In genomic region chr17:83102675-83103412, GRCm38 (mm10) we compare ENCODE assay signal across 22 mouse cellular contexts.
DNase-seq lines count a peak whose midpoint lies in the region; ATAC-seq and TF ChIP-seq lines count a peak whose summit lies in the region.
"Had no signal": no experiment of that assay in that cellular context is flagged by ENCODE, and none has a peak within 500 bp of the region (broad histone marks: within the 10 kb centered on the region; RNA-seq: fewer than 3 reads in every experiment).

No protein-coding gene starts in this region.

- TF ChIP-seq EP300 in stomach, postnatal 0 days (optimal IDR thresholded peaks at IDR 0.05), result no peak

- H3K27me3 ChIP-seq in kidney, adult 2 months (replicated peaks; ENCODE audit: control insufficient read depth, insufficient read depth, low read length), result no peaks in the 10 kb centered on the region
- no peaks in the 10 kb centered on the region for H3K27me3 ChIP-seq in stomach, embryonic 14.5 days (ENCODE audit: control insufficient read depth, insufficient read depth, low read length)
- no peaks in the 10 kb centered on the region for H3K27me3 ChIP-seq in stomach, postnatal 0 days (ENCODE audit: control insufficient read depth, insufficient read depth, low read length)
- no peaks in the 10 kb centered on the region for H3K27me3 ChIP-seq in stomach, embryonic 16.5 days (ENCODE audit: control insufficient read depth, insufficient read depth, low read length)
- H3K27me3 ChIP-seq: liver, embryonic 13.5 days; neural tube, embryonic 12.5 days had no signal

- H3K4me2 ChIP-seq in stomach, embryonic 14.5 days (replicated peaks; ENCODE audit: low read depth, low read length), result no peak overlapping the region
- H3K4me2 ChIP-seq in stomach, postnatal 0 days (replicated peaks; ENCODE audit: low read depth), result no peak overlapping the region
- no peak overlapping the region for H3K4me2 ChIP-seq in stomach, embryonic 16.5 days (ENCODE audit: low read depth, low read length)
- H3K4me2 ChIP-seq: limb, embryonic 12.5 days; liver, embryonic 13.5 days; midbrain, embryonic 13.5 days; neural tube, embryonic 12.5 days had no signal

- DNase-seq in gastrocnemius, adult 2 months, result no peak
- DNase-seq in gastrocnemius, postnatal 36 days, result no peak
- DNase-seq in kidney, adult 2 months, result peak; percentile 61
- no peak for DNase-seq in kidney, postnatal 25 days
- DNase-seq in stomach, postnatal 0 days (ENCODE audit: low spot score), result no peak
- DNase-seq: adrenal gland, postnatal 36 days; cerebellum, adult 11-12 months; cerebellum, postnatal 25 days; embryo, embryonic 11 days; gastrocnemius, postnatal 10 days; liver, embryonic 13.5 days; right cerebral cortex, adult 18-20 months had no signal

- no peaks in the 10 kb centered on the region for H3K4me1 ChIP-seq in kidney, adult 2 months (ENCODE audit: control insufficient read depth, insufficient read depth, low read length)
- peaks cover 15% of the 10 kb centered on the region for H3K4me1 ChIP-seq in stomach, embryonic 14.5 days (ENCODE audit: control insufficient read depth, insufficient read depth, low read length)
- H3K4me1 ChIP-seq in stomach, postnatal 0 days (replicated peaks; ENCODE audit: control insufficient read depth, insufficient read depth), result no peaks in the 10 kb centered on the region
- H3K4me1 ChIP-seq in stomach, embryonic 16.5 days (ENCODE audit: control insufficient read depth, insufficient read depth, low read length), result peaks cover 10% of the 10 kb centered on the region
- H3K4me1 ChIP-seq: midbrain, embryonic 13.5 days had no signal

- H3K27ac ChIP-seq in gastrocnemius, adult 2 months, result peak overlapping the region; percentile 86
- H3K27ac ChIP-seq in kidney, adult 2 months (ENCODE audit: insufficient read depth, low read depth, low read length), result no peak overlapping the region
- H3K27ac ChIP-seq in stomach, embryonic 14.5 days (ENCODE audit: low read length), result peak overlapping the region; percentile 48; the same call in 1 of the 2 replicates
- no peak overlapping the region for H3K27ac ChIP-seq in stomach, postnatal 0 days (replicated peaks)
- H3K27ac ChIP-seq in stomach, embryonic 16.5 days (ENCODE audit: low read length), result no peak overlapping the region; the same call in 1 of the 2 replicates
- H3K27ac ChIP-seq: hindbrain, embryonic 10.5 days; hindbrain, postnatal 0 days; limb, embryonic 12.5 days; liver, embryonic 13.5 days; midbrain, embryonic 13.5 days; neural tube, embryonic 12.5 days had no signal

- no peak for TF ChIP-seq POLR2A in kidney, adult 2 months (IDR thresholded peaks at IDR 0.05; ENCODE audit: low read depth, low read length)

- intact Hi-C loops in gastrocnemius, adult 2 months (cut with DNase I), result loop anchor here (1.0 kb wide), 1 partner anchor 112 kb away; the partner anchor contains the start of gene Pkdcc
- intact Hi-C loops in gastrocnemius, postnatal 36 days (cut with DNase I), result no loop called here

- WGBS in kidney, adult 2 months, result 34% methylated on average over 6 of the region's 6 CpGs
- 37% methylated on average over 6 of the region's 6 CpGs for WGBS in stomach, embryonic 14.5 days
- WGBS in stomach, postnatal 0 days, result 29% methylated on average over 6 of the region's 6 CpGs
- 42% methylated on average over 6 of the region's 6 CpGs for WGBS in stomach, embryonic 16.5 days

- no peak; the same call in 1 of the 2 replicates for ATAC-seq in stomach, embryonic 14.5 days (ENCODE audit: insufficient number of reproducible peaks, insufficient read depth, low FRiP score, low read depth)
- no peak for ATAC-seq in stomach, postnatal 0 days (ENCODE audit: low FRiP score, low TSS enrichment)
- ATAC-seq in stomach, embryonic 16.5 days (ENCODE audit: insufficient read depth, low FRiP score), result peak; percentile 37
- no peak for ATAC-seq in inflammation-experienced regulatory T-cells, adult 6 months
- ATAC-seq: CD4-positive, CD25-positive, alpha-beta regulatory T cell, adult 4 months; hindbrain, postnatal 0 days; lung, postnatal 0 days; midbrain, embryonic 13.5 days had no signal

- H3K36me3 ChIP-seq in kidney, adult 2 months (ENCODE audit: control insufficient read depth, insufficient read depth, low read length), result no peaks in the 10 kb centered on the region
- H3K36me3 ChIP-seq in stomach, embryonic 14.5 days (ENCODE audit: control insufficient read depth, insufficient read depth, low read length), result no peaks in the 10 kb centered on the region
- no peaks in the 10 kb centered on the region for H3K36me3 ChIP-seq in stomach, postnatal 0 days (ENCODE audit: control insufficient read depth, insufficient read depth, low read length)
- H3K36me3 ChIP-seq in stomach, embryonic 16.5 days (ENCODE audit: control insufficient read depth, insufficient read depth, low read length), result no peaks in the 10 kb centered on the region
- H3K36me3 ChIP-seq: hindbrain, embryonic 10.5 days; limb, embryonic 12.5 days; liver, embryonic 13.5 days; midbrain, embryonic 13.5 days; neural tube, embryonic 12.5 days had no signal

- TF ChIP-seq CTCF in gastrocnemius, adult 2 months (IDR thresholded peaks at IDR 0.05), result no peak
- no peak for TF ChIP-seq CTCF in kidney, adult 2 months (conservative IDR thresholded peaks at IDR 0.05; ENCODE audit: insufficient read depth, insufficient read length, low read depth, low read length)
- no peak for TF ChIP-seq CTCF in stomach, postnatal 0 days (IDR thresholded peaks at IDR 0.05; ENCODE audit: low read depth)

- H3K9me3 ChIP-seq in stomach, embryonic 14.5 days (ENCODE audit: control insufficient read depth, low read depth, low read length), result no peaks in the 10 kb centered on the region
- no peaks in the 10 kb centered on the region for H3K9me3 ChIP-seq in stomach, postnatal 0 days (ENCODE audit: control insufficient read depth, low read length)
- H3K9me3 ChIP-seq in stomach, embryonic 16.5 days (replicated peaks; ENCODE audit: control insufficient read depth, low read length), result no peaks in the 10 kb centered on the region
- H3K9me3 ChIP-seq: hindbrain, embryonic 10.5 days; limb, embryonic 12.5 days; liver, embryonic 13.5 days; midbrain, embryonic 13.5 days had no signal

- H3K9ac ChIP-seq in stomach, embryonic 14.5 days (replicated peaks; ENCODE audit: low read depth, low read length), result no peak overlapping the region
- H3K9ac ChIP-seq in stomach, postnatal 0 days (ENCODE audit: low read length), result no peak overlapping the region
- H3K9ac ChIP-seq in stomach, embryonic 16.5 days (ENCODE audit: low read length), result no peak overlapping the region
- H3K9ac ChIP-seq: limb, embryonic 12.5 days; liver, embryonic 13.5 days; midbrain, embryonic 13.5 days; neural tube, embryonic 12.5 days had no signal

- no peak overlapping the region for H3K4me3 ChIP-seq in gastrocnemius, adult 2 months
- H3K4me3 ChIP-seq in kidney, adult 2 months (ENCODE audit: insufficient read depth, low read depth, low read length), result no peak overlapping the region
- no peak overlapping the region for H3K4me3 ChIP-seq in stomach, embryonic 14.5 days (ENCODE audit: low read depth, low read length)
- H3K4me3 ChIP-seq in stomach, postnatal 0 days (ENCODE audit: low read depth, low read length), result no peak overlapping the region
- no peak overlapping the region for H3K4me3 ChIP-seq in stomach, embryonic 16.5 days (replicated peaks; ENCODE audit: low read length)
- H3K4me3 ChIP-seq: hindbrain, embryonic 10.5 days; limb, embryonic 12.5 days; liver, embryonic 13.5 days; midbrain, embryonic 13.5 days; neural tube, embryonic 12.5 days had no signal

Comparison
In these comparisons a context has a peak if more than half of its experiments do, and no peak if none do; other contexts are left out.
1. H3K27ac ChIP-seq: peak in gastrocnemius, adult 2 months (single experiment) and stomach, embryonic 14.5 days (single experiment); none in kidney, adult 2 months (single experiment), stomach, postnatal 0 days (single experiment) and stomach, embryonic 16.5 days (single experiment).